Mouse (Mus musculus) adrenal gland (tissue): ENCODE measurements at regions not wholly inside any gene's neighbourhood (a gene's known extent, or its start where the extent isn't known, plus 50 kb on each side); places are given as distances from the start of the nearest gene placed in this dataset.

Experiments used
- intact Hi-C: fragments of 180-260 bp; cut with DNase I; formaldehyde crosslinking; loops from one replicate; pipeline ENCODE4 v1.15.1; 2025

- intact Hi-C loops, result no loop called here
These were observed 268.5 kb downstream of the Dio2 start for GRCm38 (mm10) chr12:90469754-90470153.

GRCm38 (mm10) chr12:90460121-90460520, 278.1 kb downstream of the Dio2 start:
- intact Hi-C loops, result no loop called here

- intact Hi-C loops, result no loop called here
These were observed 297.6 kb downstream of the Dio2 start for GRCm38 (mm10) chr12:90440672-90441071.

- intact Hi-C loops, result no loop called here
These were observed 312.8 kb downstream of the Dio2 start for GRCm38 (mm10) chr12:90425276-90426063.

- intact Hi-C loops, result no loop called here
These were observed 320.5 kb downstream of the Dio2 start for GRCm38 (mm10) chr12:90417590-90418221.

- intact Hi-C loops, result no loop called here
These were observed 329.5 kb downstream of the Dio2 start for GRCm38 (mm10) chr12:90408716-90409115.

GRCm38 (mm10) chr12:90398564-90398963, 339.7 kb downstream of the Dio2 start:
- intact Hi-C loops, result loop anchor here (10.0 kb wide), 1 partner anchor 844 kb away; no protein-coding TSS in a partner anchor
